Mouse (Mus musculus) adrenal gland, adult 2 months (tissue): ENCODE data around the gene Cd101. TPM values are rescaled to one million over a fixed set of nuclear protein-coding genes. Genes with fewer than 3 reads are reported as not detected.

Experiments
- DNase-seq: peaks from one replicate; pipeline ENCODE4 v3.0.0; 2021
- long read RNA-seq: library from polyadenylated mRNA; stranded (forward); transcript quantifications from one replicate; pipeline ENCODE4 v2.0.0, GENCODE M21; 2021
- polyA plus RNA-seq: library from polyadenylated mRNA; depleted of rRNA; stranded (reverse); fragments of >200 nt; gene quantifications from 2 replicates; pipeline ENCODE4 v1.2.3, GENCODE M21; 2012; rRNA removed
- total RNA-seq, 2 experiments: library from RNA; stranded (reverse); gene quantifications; 2 replicates each; pipeline ENCODE4 v1.2.3; 2021

The Cd101 gene
- under 1 TPM; 0.20 to 0.24 TPM for total RNA-seq
- polyA plus RNA-seq = 0.04 and 0.13 TPM in 2 replicates
- long read RNA-seq, partial matches to known transcripts = 1 of 1 reads
- long read RNA-seq, other reads (novel, unspliced or antisense) = 0 of 1 reads

DNA sequence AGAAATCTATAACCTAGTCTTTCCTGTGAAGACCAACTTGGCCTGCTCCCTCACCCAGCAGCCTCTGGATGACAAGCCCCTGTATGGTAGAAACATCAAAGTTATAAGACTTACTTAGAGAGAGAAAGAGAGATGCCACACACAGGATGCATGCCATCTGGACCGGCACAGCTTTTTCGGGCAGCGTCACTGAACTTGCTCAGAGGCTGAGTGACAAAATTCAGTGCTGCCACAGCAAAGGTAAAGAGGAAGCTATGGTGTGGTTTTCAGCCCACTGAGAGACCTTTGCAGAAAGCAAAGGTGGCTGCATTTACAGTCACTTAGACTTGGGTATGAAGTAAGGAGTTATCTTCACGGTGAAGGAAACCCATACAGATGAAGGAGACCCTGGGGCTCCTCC lies at the start of gene Cd101:
TSS of gene Cd101 (minus strand) at position 218 of the 400 bp plus-strand sequence.
- DNase-seq = no peak

GRCm38 (mm10) chr3:101078344-101078743 lies 49.0 kb upstream of the Cd101 start:
- peak; percentile 59 for DNase-seq

GRCm38 (mm10) chr3:101077710-101078100 lies 48.3 kb upstream of the Cd101 start:
- no peak for DNase-seq

DNA sequence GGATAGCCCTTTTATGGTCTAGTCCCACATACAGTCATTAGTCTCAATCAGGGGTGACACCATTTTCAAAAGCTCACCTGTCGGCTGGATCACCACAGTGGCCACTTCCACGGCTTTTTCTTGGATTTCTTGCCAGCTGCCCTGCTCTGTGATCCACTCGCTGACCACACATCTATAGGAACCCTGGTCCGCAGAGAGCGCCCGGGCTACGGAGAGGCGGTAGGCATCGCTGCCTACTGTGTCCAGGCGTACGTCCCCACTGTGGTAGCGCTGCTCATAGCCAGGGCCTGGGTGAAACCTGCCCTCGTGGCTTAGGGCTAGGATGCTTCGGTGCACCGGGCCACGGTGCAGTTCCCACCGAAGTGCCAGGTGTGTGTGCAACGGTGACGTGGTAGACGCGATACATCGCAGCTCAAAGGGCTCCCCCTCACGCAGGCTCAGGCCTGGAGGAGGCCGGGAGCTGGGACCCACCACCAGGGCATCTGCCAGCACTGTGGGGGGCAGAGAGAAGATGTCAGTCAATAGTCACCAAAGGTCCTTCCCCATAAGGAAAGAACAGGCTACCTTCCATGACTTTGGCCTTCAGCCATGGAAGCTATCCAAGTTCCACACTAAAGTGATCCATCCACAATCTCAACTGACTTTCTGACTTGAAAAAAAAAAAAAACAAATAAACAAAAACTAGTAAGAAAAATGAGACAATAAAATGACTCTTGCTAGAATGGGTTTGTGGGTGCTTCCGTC lies 47.8 kb upstream of the Cd101 start:
- no peak for DNase-seq

DNA sequence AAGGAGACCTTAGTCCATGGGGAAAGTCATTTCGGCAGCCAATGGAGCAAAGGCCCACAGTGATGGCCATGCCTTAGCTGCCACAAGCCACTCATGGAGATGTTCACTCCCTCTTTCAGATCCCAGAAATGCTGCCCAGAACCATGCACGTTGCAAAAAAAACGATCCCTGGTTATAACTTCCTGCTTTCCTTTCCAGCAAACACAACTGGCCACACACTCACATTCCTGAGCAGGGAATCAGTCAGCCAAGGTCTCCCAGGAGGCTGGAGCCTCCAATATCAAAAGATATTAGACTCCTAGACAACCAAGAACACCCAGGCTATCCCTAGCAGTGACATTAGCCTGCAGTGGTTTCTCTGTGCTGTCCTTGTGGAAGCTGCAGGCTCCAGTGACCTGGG lies 46.5 kb upstream of the Cd101 start:
- DNase-seq = peak; percentile 75

DNA sequence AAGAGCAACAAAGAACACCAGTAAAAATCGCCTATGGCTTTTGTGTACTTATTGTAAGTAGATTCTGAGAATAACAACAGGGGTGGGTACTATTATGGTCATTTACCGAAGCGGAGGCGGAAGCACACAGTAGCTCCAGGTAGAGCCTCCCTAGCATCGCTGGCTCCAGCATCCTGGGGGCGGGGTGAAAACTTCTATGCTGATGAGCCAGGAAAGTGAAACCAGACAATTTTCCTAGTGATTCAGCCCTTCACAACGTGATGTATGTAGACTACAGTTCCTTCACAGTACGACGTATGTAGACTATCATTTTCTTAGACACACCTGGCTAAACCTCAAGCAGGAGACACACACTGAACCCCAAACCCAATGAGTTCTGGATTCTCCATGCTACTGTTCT lies 44.0 kb upstream of the Cd101 start:
- DNase-seq = no peak

GRCm38 (mm10) chr3:101072506-101073215 lies 43.3 kb upstream of the Cd101 start:
- peak; percentile 35 for DNase-seq

- no peak for DNase-seq
These were observed 42.2 kb upstream of the Cd101 start for GRCm38 (mm10) chr3:101071576-101071975.

- no peak for DNase-seq
These were observed 41.5 kb upstream of the Cd101 start for GRCm38 (mm10) chr3:101070796-101071235.

- peak; percentile 90 for DNase-seq
These were observed 41.0 kb upstream of the Cd101 start for GRCm38 (mm10) chr3:101070230-101070795.

DNA sequence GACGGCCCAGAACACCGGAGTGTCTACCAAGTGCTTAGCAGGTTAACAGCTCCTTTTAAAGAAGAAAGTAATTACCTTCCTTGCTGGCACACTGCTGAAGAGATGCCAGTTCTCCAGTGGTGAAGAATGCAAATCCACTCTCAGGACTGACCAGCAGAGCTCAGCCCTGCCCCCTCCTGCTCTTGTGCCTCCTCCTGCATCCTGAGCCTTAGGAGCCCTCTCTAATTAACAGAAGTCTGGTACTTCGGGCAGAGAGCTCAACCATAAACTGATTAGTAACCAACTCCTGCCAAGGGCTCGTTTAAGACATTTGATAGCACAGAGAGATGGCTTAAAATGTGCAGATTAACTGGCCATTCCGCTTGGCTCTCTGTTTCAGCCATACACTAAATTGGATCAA lies 39.3 kb upstream of the Cd101 start:
- DNase-seq = no peak

- no peak for DNase-seq
These were observed 36.8 kb upstream of the Cd101 start for GRCm38 (mm10) chr3:101066175-101066574.

GRCm38 (mm10) chr3:101061865-101062585 lies 32.7 kb upstream of the Cd101 start:
- no peak for DNase-seq

DNA sequence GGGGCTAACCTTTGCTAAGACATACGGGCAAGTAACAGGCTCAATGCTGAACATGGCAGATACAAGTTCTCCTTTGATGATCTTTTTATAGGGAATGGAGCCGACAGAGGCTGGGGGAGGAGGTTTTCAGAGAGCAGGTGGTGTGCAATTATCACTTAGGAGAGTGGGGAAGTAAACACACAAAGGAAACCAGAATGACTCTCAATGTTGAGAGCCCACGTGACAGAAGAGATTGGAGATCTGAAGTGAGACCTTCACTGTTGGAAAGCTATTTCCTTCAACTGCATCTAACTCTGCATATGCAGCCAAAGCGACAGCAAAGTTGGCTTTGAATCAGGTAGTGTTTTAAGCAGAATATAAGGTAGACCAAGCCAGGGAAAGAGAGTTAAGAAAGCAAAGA lies 29.9 kb upstream of the Cd101 start:
- DNase-seq = no peak

DNA sequence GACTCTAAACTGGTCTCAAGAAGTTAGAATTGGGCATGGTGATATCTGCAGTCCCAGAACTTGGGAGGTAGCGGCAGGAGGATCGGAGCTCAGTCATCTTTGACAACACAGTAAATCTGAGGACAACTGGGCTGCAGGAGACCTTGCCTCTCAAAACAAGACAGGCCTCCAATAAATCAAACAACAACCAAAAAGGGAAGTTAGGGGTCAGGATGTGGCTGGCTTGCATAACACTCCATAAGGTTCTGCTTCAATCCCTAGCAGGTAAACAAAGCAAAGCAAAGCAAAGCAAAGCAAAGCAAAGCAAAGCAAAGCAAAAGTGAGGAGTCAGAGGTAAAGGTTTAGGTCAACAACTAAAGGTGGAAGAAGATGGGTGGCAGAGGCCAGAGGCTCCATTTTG lies 28.8 kb upstream of the Cd101 start:
- no peak for DNase-seq

DNA sequence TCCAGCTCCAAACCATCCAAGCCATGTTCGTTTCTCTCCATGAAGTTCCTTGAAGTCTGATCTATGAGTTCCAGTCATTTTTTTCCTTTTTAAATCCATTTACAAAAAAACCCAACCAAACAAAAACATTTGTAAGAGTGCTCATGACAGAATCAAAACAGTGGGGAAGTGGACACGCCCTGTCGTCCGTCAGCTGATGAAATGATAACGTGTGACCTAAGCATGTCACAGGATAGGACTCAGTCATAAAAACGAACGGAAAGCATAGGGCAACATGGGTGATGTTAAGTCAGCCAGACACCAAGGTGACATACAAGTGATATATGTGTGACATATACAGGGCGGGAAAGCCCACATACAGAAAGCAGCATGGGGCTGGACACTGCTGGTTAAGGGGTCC lies 25.9 kb upstream of the Cd101 start:
- DNase-seq = no peak

DNA sequence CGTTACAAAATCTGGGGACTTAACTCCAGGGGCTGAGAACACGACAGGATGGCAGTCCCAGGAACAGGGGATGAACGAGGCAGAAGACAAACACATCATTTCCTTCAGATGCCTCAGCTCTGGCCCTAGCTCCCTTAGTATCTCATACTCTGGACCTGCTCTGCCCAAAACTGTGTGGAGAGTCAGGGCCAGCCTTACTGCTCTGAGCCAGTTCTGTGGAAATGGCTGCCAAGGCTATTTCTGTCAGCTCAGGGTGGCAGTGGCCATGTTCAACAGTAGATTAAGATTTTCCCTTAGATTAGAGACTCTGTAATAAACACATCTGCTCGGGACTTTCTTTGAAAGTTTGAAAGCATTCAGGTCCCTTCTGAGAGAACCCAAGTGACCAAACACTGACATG lies 22.2 kb upstream of the Cd101 start:
- peak; percentile 53 for DNase-seq

- DNase-seq = no peak
These were observed 20.6 kb upstream of the Cd101 start for GRCm38 (mm10) chr3:101049997-101050396.

DNA sequence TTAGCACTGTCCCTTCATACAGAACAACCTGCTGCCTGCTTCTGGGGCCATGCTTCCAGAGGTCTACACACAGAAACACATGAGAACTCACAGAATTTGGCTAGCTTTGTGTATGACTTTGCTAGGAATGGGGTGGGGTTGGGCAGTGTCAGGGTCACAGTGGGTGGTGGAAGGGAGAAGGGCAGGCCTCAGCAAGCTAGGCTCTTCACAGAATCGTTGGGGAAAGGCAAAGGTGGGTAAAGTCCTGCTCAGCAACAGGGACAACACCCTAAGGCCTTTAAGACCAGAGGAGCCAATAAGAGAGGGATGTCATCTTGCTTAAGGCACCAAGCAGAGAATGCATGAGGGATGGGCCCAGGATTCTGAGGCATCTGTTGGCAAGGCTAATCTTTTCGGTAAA lies 19.4 kb upstream of the Cd101 start:
- no peak for DNase-seq

DNA sequence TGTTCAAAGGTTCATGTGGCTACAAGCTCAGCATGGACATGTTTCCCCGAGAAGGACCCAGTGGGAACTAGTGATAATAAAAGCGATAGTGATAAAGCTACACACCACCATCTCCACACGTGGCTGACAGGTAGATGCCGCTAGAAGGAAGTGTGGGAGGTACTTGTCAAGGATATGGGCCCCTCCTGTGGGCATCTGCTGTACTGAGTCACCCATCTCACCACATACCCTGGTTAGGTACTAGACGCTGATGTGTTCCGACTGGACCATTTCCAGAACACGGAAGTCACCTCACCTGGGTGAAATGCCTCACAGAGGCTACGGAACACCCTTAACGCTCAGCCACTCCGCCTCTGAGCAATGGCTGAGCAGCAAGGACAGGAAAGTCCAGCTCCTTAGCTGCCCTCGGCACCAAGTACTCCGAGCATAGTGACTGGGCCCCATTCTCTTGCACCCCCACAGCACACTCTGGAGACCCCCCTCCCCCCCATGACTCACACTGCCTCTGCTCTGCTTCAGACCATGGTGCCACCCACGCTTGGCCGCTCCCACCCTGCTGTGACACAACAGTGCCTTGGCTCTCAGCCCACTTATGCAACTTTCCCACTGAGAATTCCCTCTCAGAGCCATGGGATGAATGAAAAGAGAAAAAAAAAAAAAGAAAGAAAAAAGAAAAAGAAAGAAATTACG lies 18.4 kb upstream of the Cd101 start:
- peak; percentile 88 for DNase-seq

GRCm38 (mm10) chr3:101045431-101045830 lies 16.1 kb upstream of the Cd101 start:
- peak; percentile 64 for DNase-seq

DNA sequence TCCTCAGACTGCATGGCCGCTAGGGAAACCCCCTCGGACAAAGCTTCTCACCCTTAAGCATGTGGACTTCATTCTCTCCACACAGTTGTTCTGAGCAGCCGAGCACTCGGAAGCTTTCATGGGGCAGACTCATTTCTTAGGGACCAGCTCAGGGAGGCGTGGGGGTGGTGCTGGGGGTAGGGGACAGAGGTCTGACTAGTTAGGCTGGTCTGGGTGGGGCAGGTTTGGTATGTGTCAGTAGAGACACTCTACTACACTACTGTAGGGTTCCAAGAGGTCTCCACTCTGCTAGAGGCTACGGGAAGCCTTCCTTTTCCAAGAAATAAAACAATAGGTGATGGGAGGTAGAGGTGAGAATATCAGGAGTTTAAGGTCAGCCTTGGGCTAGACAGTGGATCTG lies 15.3 kb upstream of the Cd101 start:
- no peak for DNase-seq
